Mouse (Mus musculus): Measurements from ENCODE around the gene 1700016D06Rik.

The 1700016D06Rik gene

GRCm38 (mm10) chr8:11634331-11635011 lies 66.4 kb downstream of the 1700016D06Rik start:
- DNase-seq, result no peak

- DNase-seq, result no peak
Measured at GRCm38 (mm10) chr8:11633414-11633813, 67.4 kb downstream of the 1700016D06Rik start.

GRCm38 (mm10) chr8:11632406-11632805 lies 68.5 kb downstream of the 1700016D06Rik start:
- no peak for DNase-seq

GRCm38 (mm10) chr8:11629206-11629605 lies 71.7 kb downstream of the 1700016D06Rik start:
- DNase-seq, result no peak

- peak; percentile 48 for DNase-seq
Measured at GRCm38 (mm10) chr8:11628506-11629132, 72.2 kb downstream of the 1700016D06Rik start.

GRCm38 (mm10) chr8:11627717-11628116 lies 73.1 kb downstream of the 1700016D06Rik start:
- DNase-seq, result no peak

GRCm38 (mm10) chr8:11625084-11625483 lies 75.8 kb downstream of the 1700016D06Rik start:
- no peak for DNase-seq

- DNase-seq, result no peak
Measured at GRCm38 (mm10) chr8:11619091-11619490, 81.8 kb downstream of the 1700016D06Rik start.

GRCm38 (mm10) chr8:11618063-11618462 lies 82.8 kb downstream of the 1700016D06Rik start:
- DNase-seq, result no peak

- DNase-seq, result peak; percentile 16
Measured at GRCm38 (mm10) chr8:11616294-11616693, 84.6 kb downstream of the 1700016D06Rik start.

- DNase-seq, result no peak
Measured at GRCm38 (mm10) chr8:11614126-11614835, 86.6 kb downstream of the 1700016D06Rik start.

- DNase-seq, result no peak
Measured at GRCm38 (mm10) chr8:11608848-11609247, 92.0 kb downstream of the 1700016D06Rik start.

All from right cerebral cortex, postnatal 25 days (tissue).